Mouse (Mus musculus) hindbrain, embryonic 15.5 days (tissue): ENCODE results near the gene Shisa6. TPM values are rescaled to one million over a fixed set of nuclear protein-coding genes. Genes with fewer than 3 reads are reported as not detected.

ENCODE experiments used
- ATAC-seq: fragments of 200-750 bp; cut with Nextera tagmentation; 2 replicates; pipeline ENCODE4 v1.8.0; 2017; ENCODE audit warnings: low read depth, moderate number of reproducible peaks, moderate TSS enrichment; ENCODE audit not compliant: low FRiP score
- H3K27ac ChIP-seq: fragments of 300-500 bp; sonication (generic); replicated peaks from 2 replicates; pipeline ENCODE4 v1.5.1; 2015; ENCODE audit warnings: mild to moderate bottlenecking, inconsistent platforms
- H3K27me3 ChIP-seq: fragments of 300-500 bp; sonication (generic); 2 replicates; pipeline ENCODE4 v1.6.1; 2015; ENCODE audit warnings: control low read depth, inconsistent platforms
- H3K36me3 ChIP-seq: fragments of 300-500 bp; sonication (generic); 2 replicates; pipeline ENCODE4 v1.6.1; 2015; ENCODE audit warnings: control low read depth, inconsistent platforms
- H3K4me1 ChIP-seq: fragments of 300-500 bp; sonication (generic); replicated peaks from 2 replicates; pipeline ENCODE4 v1.6.1; 2015; ENCODE audit warnings: control low read depth, inconsistent platforms
- H3K4me2 ChIP-seq: fragments of 300-500 bp; sonication (generic); 2 replicates; pipeline ENCODE4 v1.6.1; 2015; ENCODE audit warnings: moderate library complexity, mild to moderate bottlenecking, inconsistent platforms
- H3K4me3 ChIP-seq: fragments of 300-500 bp; sonication (generic); 2 replicates; pipeline ENCODE4 v1.5.1; 2015; ENCODE audit warnings: mild to moderate bottlenecking, inconsistent platforms
- H3K9ac ChIP-seq: fragments of 300-500 bp; sonication (generic); 2 replicates; pipeline ENCODE4 v1.6.1; 2015; ENCODE audit warnings: inconsistent platforms
- H3K9me3 ChIP-seq: fragments of 300-500 bp; sonication (generic); 2 replicates; pipeline ENCODE4 v1.6.1; 2016; ENCODE audit warnings: control low read depth, inconsistent platforms
- whole genome bisulfite sequencing: fragments of 180-500 bp; shearing (Covaris S2); methylation state at CpG from one replicate; pipeline ENCODE4 v1.1.7; 2015; 5-methylcytosine and 5-hydroxymethylcytosine counted together
- polyA plus RNA-seq: library from polyadenylated mRNA; unstranded; fragments of >200 nt; fragmentation: Nextera tagmentation; extraction: Ambion mirVana; gene quantifications from 2 replicates; pipeline ENCODE4 v1.2.1, GENCODE M21; 2015

Shisa6 gene
- polyA plus RNA-seq, 1 experiment from 2014 or later: 5.3 TPM

DNA sequence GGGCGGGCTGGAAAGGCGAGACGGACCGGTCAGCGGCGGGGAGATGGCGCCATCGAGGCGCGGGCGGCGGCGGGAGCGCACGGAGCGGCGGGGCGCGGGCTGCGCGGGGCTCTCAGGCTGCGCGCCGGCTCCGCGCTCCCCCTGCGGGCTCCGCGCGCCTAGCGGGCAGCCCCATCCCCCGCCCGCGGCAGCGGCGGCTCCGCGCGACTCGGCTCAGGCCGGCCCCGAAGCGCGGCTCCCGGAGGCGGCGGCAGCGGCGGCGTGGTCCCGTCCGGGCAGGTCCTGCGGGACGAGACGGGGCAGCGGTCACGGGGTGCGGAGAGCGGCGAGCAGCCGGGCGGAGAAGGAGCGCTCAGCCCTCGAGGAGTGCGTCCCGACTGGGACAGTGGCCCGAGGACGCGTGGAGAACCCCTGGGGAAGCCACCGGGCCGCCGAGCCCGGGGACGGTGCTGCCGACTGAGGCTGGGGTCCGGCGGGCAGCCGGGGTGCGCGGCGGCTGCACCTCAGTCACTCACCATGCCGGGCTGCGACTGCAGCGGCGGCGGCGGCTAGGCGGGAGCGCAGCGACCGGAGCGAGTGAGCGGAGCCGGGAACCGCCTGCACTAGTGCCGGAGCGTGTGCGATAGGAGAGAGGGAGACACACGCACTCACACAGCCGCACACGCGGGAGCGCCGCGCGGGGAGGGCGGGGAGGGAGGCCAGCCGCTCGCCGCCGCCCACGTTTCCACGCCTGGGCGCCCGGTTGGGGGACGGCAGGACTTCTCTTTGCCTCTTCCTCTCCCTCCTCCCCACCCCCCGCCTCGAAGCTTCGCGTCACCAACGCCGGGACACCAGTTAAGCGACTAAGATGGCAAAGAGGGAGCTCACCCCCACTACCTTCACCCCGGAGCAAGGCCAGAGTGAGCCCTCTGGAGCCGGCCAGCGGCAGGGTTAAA lies 549 bp upstream of the Shisa6 start:
- peaks cover 49% of the 10 kb centered on the region for H3K4me1 ChIP-seq

DNA sequence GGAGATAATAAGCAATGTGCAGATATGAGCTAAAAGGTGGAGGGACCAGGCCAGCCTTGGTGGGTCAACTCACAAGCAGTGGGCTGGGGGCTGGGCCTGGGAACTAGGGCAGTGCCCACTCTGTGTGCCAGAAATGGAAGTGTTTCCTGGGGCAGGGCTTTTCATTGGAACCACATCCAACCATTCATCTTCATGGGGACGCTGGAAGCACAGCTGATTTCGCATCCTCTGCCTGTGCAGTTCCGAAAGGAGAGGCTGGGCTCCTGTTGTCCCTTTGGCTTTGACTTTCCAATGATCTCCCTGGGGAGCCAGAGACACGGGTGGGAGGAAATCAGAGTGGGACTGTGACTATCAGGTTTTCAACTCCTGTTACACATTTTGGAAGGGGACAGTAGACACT lies 1.5 kb downstream of the Shisa6 start:
- Histone ChIP-seq H3K9ac (no peak overlapping the region), H3K4me2 (peak overlapping the region; percentile 94), H3K27ac (no peak overlapping the region), H3K36me3 (no peaks in the 10 kb centered on the region), H3K27me3 (peaks cover 12% of the 10 kb centered on the region), H3K4me3 (peak overlapping the region; percentile 76), H3K9me3 (no peaks in the 10 kb centered on the region), H3K4me1 (peaks cover 49% of the 10 kb centered on the region)
- 34% methylated on average over 4 of the region's 4 CpGs for WGBS
- ATAC-seq: no peak

More for the DNA sequence above, 549 bp upstream of the Shisa6 start:
- under 1% methylated on average over 78 of the region's 126 CpGs for WGBS
- peak overlapping the region; percentile 71 for H3K9ac ChIP-seq
- H3K4me2 ChIP-seq: peak overlapping the region; percentile 94
- ATAC-seq: peak; percentile 74
- H3K9me3 ChIP-seq: no peaks in the 10 kb centered on the region
- H3K27me3 ChIP-seq: peaks cover 12% of the 10 kb centered on the region
- H3K36me3 ChIP-seq: no peaks in the 10 kb centered on the region
- peak overlapping the region; percentile 76 for H3K27ac ChIP-seq
- peak overlapping the region; percentile 76 for H3K4me3 ChIP-seq

DNA sequence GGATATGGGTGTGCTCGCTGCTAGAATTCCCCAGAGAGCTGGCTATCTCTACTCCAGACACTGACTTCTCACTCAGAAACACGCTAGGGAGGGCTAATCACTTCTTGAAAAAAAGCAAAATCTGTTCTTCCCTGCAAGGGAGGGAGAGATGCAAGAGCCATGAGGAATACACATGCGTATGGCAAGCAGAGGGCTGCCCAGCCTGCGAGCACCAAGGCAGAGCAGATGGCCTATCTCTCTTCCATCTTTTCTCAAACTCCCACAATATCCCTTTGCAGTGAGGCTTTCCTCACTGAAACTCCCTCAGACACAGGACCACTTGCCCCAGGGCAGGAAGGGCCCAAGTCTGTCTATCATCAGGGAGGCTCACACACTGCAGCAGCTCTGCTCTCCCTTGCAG lies 3.4 kb downstream of the Shisa6 start:
- H3K36me3 ChIP-seq: no peaks in the 10 kb centered on the region
- 69% methylated on average over 4 of the region's 4 CpGs for WGBS
- peaks cover 12% of the 10 kb centered on the region for H3K27me3 ChIP-seq
- peaks cover 40% of the 10 kb centered on the region for H3K4me1 ChIP-seq
- H3K4me2 ChIP-seq: peak overlapping the region; percentile 94
- H3K9me3 ChIP-seq: no peaks in the 10 kb centered on the region
- ATAC-seq: no peak
- H3K4me3 ChIP-seq: peak overlapping the region; percentile 76
- H3K27ac ChIP-seq: no peak overlapping the region
- H3K9ac ChIP-seq: no peak overlapping the region

DNA sequence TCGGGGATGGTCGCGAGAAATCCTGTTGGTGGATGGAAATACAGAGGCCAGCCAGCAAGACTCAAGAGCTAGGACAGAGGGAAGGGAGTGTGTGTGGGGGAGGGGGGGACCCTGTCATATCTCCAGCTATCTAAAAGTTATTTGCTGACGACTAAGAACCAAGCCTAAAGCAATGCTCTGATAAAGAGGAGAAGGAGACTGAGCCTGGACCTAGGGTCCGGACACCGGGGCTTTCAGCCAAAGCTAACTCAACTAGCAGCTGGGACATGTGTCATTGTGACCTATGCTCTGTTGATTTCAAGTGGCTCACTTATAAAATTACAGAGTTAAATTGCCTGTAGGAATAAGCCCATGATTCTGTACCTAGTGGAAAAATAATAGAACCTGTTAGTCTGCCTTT lies 6.4 kb downstream of the Shisa6 start:
- H3K9me3 ChIP-seq: no peaks in the 10 kb centered on the region
- no peaks in the 10 kb centered on the region for H3K36me3 ChIP-seq
- no peak overlapping the region for H3K27ac ChIP-seq
- WGBS: 91% methylated on average over 6 of the region's 6 CpGs
- no peak overlapping the region for H3K4me2 ChIP-seq
- no peak overlapping the region for H3K4me3 ChIP-seq
- H3K9ac ChIP-seq: no peak overlapping the region
- peaks cover 12% of the 10 kb centered on the region for H3K27me3 ChIP-seq
- ATAC-seq: no peak
- H3K4me1 ChIP-seq: peaks cover 22% of the 10 kb centered on the region; the same call in 1 of the 2 replicates

DNA sequence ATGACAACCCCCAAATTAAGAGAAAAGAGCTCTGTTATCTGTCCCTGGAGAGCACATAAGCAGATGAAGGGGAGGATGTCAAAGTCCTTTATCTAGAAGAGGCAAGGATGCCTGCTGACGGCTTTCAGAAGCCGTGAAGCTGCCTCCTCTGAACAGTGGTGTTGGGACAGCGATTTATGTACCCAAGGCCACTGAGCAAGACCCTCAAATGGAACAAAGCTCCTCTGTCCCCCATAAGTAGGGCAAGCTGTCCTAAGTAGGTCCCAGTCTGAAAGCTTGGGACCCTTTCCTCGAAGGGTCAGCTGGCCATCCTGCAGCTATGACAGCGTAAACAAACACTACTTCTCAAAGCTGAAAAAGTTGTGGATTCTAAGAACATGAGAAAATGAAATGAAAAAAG lies 11.4 kb downstream of the Shisa6 start:
- H3K4me2 ChIP-seq: no peak overlapping the region
- H3K4me1 ChIP-seq: no peaks in the 10 kb centered on the region
- no peak overlapping the region for H3K4me3 ChIP-seq
- H3K9me3 ChIP-seq: no peaks in the 10 kb centered on the region
- H3K36me3 ChIP-seq: no peaks in the 10 kb centered on the region
- ATAC-seq: no peak
- 86% methylated on average over 5 of the region's 5 CpGs for WGBS
- no peak overlapping the region for H3K9ac ChIP-seq
- H3K27ac ChIP-seq: no peak overlapping the region
- no peaks in the 10 kb centered on the region for H3K27me3 ChIP-seq

DNA sequence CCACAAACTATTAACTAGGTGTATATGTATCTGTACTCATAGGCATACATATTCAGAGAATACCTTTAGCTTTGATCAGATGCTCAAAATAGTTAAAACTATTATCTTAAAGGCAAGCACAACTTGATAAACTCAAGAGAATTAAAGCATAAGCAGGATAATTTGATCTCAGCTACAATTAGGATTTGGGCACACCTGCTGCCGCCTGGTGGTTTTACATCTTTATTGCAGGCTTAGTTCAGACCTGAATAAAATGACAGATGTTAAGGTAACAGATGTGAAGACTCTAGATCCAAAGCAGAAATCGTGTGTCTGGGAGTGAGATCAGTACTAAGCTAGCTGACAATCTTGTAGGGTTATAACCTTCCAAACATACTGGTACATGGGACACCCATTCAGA lies 24.8 kb downstream of the Shisa6 start:
- no peak overlapping the region for H3K9ac ChIP-seq
- no peak for ATAC-seq
- no peaks in the 10 kb centered on the region for H3K36me3 ChIP-seq
- no peak overlapping the region for H3K4me3 ChIP-seq
- no peaks in the 10 kb centered on the region for H3K9me3 ChIP-seq
- H3K4me1 ChIP-seq: no peaks in the 10 kb centered on the region
- WGBS: 80% methylated on average over 2 of the region's 2 CpGs
- H3K27ac ChIP-seq: no peak overlapping the region
- no peaks in the 10 kb centered on the region for H3K27me3 ChIP-seq
- H3K4me2 ChIP-seq: no peak overlapping the region

DNA sequence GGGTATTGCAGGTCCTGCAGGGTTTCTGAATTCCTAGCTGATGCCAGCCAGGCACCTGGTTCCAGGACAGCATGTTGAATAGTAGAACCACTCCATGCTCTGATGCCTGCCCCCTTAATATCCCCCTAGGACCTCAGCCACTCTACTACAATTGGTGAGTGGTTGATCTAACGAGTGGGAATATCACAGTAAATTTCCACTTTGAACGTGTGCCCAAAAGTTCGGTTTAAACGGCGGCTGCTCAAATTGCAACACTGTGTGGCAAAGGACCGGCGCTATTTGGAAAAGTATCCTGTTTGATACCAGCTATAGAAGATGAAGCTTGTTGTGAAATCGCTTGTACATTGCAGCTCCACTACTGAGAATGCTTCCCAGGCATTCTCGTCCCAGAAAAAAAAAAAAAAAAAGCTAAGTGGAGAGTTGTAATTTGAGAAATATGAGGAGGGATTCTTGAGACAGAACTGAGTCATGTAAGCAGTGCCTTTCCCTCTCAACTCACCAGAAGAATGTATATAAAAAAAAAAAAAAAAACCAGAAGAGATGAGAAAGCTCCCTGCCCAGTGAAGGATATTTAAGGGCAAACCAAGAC lies 26.8 kb downstream of the Shisa6 start:
- 87% methylated on average over 9 of the region's 9 CpGs for WGBS
- H3K4me1 ChIP-seq: no peaks in the 10 kb centered on the region
- no peaks in the 10 kb centered on the region for H3K9me3 ChIP-seq
- H3K36me3 ChIP-seq: no peaks in the 10 kb centered on the region
- no peaks in the 10 kb centered on the region for H3K27me3 ChIP-seq
- no peak overlapping the region for H3K27ac ChIP-seq
- ATAC-seq: no peak
- no peak overlapping the region for H3K4me3 ChIP-seq
- H3K4me2 ChIP-seq: no peak overlapping the region
- H3K9ac ChIP-seq: no peak overlapping the region

DNA sequence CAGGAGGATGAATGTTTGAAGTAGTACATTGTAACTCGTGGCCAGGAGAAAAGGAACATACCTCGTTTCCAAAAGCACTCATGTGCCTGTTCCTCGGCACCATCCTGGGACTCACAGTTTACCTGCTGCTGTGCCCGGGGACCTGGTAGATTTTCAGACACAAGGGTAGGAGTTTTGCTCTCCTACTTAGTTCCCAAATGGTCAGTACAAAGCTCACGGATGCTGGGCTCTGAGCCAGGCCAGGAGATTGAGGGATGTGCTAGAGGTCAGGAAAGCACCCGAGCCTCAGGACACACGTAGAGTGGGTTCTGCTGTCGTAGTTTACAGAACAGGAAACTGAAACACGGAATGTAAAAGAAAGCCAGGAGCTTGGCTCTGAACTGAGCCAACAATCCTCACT lies 29.5 kb downstream of the Shisa6 start:
- Histone ChIP-seq H3K9me3 (no peaks in the 10 kb centered on the region), H3K4me3 (no peak overlapping the region), H3K27me3 (no peaks in the 10 kb centered on the region), H3K36me3 (no peaks in the 10 kb centered on the region), H3K4me1 (no peaks in the 10 kb centered on the region), H3K27ac (no peak overlapping the region), H3K9ac (no peak overlapping the region), H3K4me2 (no peak overlapping the region)
- 80% methylated on average over 9 of the region's 9 CpGs for WGBS
- ATAC-seq: no peak

DNA sequence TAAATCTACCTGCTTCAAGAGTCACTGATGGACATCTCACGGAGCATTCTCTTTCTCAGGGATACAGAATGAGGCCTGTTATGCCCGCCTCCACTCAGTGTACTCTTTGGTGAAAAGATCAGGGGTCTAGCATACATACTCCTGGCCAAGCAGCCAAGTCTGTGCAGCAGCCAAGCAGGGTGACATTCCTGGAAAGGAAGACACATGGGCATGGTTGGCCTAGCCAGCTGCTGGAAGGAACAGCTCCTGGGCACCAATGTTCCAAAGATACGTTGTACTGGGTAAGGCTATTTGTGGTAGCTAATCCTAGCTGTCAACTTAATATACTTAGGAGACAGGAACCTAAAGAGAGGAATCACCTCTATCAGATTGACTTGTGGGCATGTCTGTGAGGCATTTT lies 31.4 kb downstream of the Shisa6 start:
- no peak overlapping the region for H3K27ac ChIP-seq
- no peak overlapping the region for H3K9ac ChIP-seq
- H3K4me2 ChIP-seq: no peak overlapping the region
- H3K36me3 ChIP-seq: no peaks in the 10 kb centered on the region
- 94% methylated on average over 3 of the region's 3 CpGs for WGBS
- H3K27me3 ChIP-seq: no peaks in the 10 kb centered on the region
- H3K9me3 ChIP-seq: no peaks in the 10 kb centered on the region
- H3K4me1 ChIP-seq: no peaks in the 10 kb centered on the region
- no peak overlapping the region for H3K4me3 ChIP-seq
- no peak for ATAC-seq

DNA sequence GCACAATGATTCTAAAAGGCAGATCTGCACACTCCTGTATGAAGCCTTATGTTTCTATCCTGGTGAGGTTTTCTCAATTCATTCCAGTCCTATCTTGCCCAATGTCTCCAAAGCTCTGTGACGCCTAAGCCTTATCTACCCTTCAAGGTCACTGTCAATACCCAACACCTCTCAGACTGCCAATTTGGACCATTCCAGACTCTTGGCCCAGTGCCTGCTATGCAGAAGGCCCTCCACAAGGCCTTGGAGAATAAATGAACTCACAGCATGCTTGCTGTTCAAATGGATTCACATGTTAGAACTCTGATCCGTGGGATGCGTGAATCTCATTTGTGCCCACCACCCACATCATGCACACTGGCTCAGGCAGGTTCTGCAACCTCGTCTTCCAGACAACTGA lies 38.0 kb downstream of the Shisa6 start:
- no peak overlapping the region for H3K9ac ChIP-seq
- H3K4me2 ChIP-seq: no peak overlapping the region
- H3K9me3 ChIP-seq: no peaks in the 10 kb centered on the region
- no peaks in the 10 kb centered on the region for H3K27me3 ChIP-seq
- H3K36me3 ChIP-seq: no peaks in the 10 kb centered on the region
- no peak overlapping the region for H3K27ac ChIP-seq
- H3K4me1 ChIP-seq: no peaks in the 10 kb centered on the region
- no peak for ATAC-seq
- no peak overlapping the region for H3K4me3 ChIP-seq
- WGBS: 72% methylated on average over 4 of the region's 4 CpGs

DNA sequence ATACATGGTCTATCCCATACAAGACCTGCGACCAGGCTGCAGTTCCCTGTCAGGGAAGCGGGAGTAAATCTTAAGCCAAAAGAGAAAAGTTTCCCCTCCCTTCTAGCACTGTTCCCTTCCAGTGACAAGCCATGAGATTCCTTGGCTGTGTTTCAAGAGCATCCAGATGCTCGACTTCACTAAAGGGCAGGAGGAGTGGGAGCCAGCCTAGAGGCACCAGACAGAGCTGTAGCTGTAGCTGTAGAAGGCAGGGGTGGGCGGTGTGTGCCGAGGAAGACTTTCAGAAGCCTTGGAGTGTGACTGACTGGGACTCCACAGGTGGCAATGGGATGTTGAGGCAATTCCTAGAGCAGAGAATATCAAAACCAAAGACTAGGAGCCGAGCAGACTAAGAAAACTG lies 43.3 kb downstream of the Shisa6 start:
- Histone ChIP-seq H3K36me3 (no peaks in the 10 kb centered on the region), H3K4me2 (no peak overlapping the region), H3K4me3 (no peak overlapping the region), H3K27me3 (no peaks in the 10 kb centered on the region), H3K4me1 (no peaks in the 10 kb centered on the region), H3K9me3 (no peaks in the 10 kb centered on the region), H3K27ac (no peak overlapping the region), H3K9ac (no peak overlapping the region)
- 67% methylated on average over 6 of the region's 6 CpGs for WGBS
- ATAC-seq: no peak

DNA sequence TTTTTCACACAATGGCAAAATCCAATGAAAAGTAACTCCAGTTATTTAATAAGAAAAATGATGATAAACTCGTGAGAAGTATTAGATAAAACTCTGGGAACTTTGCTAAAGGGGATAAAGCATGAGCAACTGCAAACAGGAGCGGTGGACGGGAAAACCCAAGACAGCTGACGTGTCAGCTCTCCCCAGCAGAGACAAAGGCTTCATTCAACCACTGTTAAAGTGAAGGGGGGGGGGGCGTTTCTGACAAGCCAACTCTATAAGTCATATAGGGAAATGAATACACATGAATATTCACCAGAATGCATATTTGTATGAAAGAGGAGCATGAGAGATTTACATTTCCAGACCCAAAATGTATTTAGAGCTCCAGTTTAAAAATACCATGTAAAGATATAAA lies 83.1 kb downstream of the Shisa6 start:
- no peak overlapping the region for H3K9ac ChIP-seq

More for the DNA sequence above, 83.1 kb downstream of the Shisa6 start:
- 16% methylated on average over 5 of the region's 5 CpGs for WGBS
- no peak overlapping the region for H3K4me3 ChIP-seq
- no peaks in the 10 kb centered on the region for H3K27me3 ChIP-seq
- H3K4me1 ChIP-seq: no peaks in the 10 kb centered on the region
- ATAC-seq: no peak
- no peak overlapping the region for H3K4me2 ChIP-seq
- no peaks in the 10 kb centered on the region for H3K9me3 ChIP-seq
- no peaks in the 10 kb centered on the region for H3K36me3 ChIP-seq
- H3K27ac ChIP-seq: no peak overlapping the region
